Mouse (Mus musculus) bone marrow, adult 2 months (tissue): Measurements from ENCODE around the gene 1700014D04Rik.

Source experiments
- CTCF ChIP-seq: fragments of 200-500 bp; IDR thresholded peaks from 2 replicates; pipeline ENCODE4 v1.5.1; 2011; ENCODE audit warnings: low read length, control low read depth; ENCODE audit not compliant: control insufficient read depth, insufficient read depth
- POLR2A ChIP-seq: fragments of 200-500 bp; IDR thresholded peaks from 2 replicates; pipeline ENCODE4 v1.6.1; 2011; ENCODE audit warnings: low read depth, mild to moderate bottlenecking, control low read depth, low read length, borderline replicate concordance; ENCODE audit not compliant: control insufficient read depth

GRCm38 (mm10) chr13:59750310-59750709 is 3.8 kb upstream of the 1700014D04Rik start:
- TF ChIP-seq POLR2A (no peak), CTCF (no peak)
